Comparison of ENCODE assay signal across 10 mouse cellular contexts in genomic region chr12:101819570-101819969, GRCm38 (mm10). TPM values are rescaled to one million over a fixed set of nuclear protein-coding genes. Genes with fewer than 3 reads are reported as not detected.
DNase-seq lines count a peak whose midpoint lies in the region; ATAC-seq and TF ChIP-seq lines count a peak whose summit lies in the region.
"Had no signal": no experiment of that assay in that cellular context is flagged by ENCODE, and none has a peak within 500 bp of the region (broad histone marks: within the 10 kb centered on the region; RNA-seq: fewer than 3 reads in every experiment).

No protein-coding gene starts in this region.

- H3K27ac ChIP-seq in kidney, embryonic 16.5 days (ENCODE audit: low read length), result peak overlapping the region; percentile 91; the same call in 1 of the 2 replicates
- H3K27ac ChIP-seq in embryonic facial prominence, embryonic 15.5 days (replicated peaks), result peak overlapping the region; percentile 97
- H3K27ac ChIP-seq in intestine, embryonic 16.5 days (ENCODE audit: low read length), result no peak overlapping the region

- no peaks in the 10 kb centered on the region for H3K79me2 ChIP-seq in myocyte (ENCODE audit: control insufficient read depth, insufficient read depth)

- H3ac ChIP-seq in myocyte (ENCODE audit: control insufficient read depth, insufficient read length), result peak overlapping the region; percentile 29

- peaks cover 13% of the 10 kb centered on the region; the same call in 1 of the 2 replicates for H3K4me1 ChIP-seq in kidney, embryonic 16.5 days (ENCODE audit: insufficient read depth, low read length)
- peaks cover 15% of the 10 kb centered on the region for H3K4me1 ChIP-seq in embryonic facial prominence, embryonic 15.5 days
- peaks cover 7% of the 10 kb centered on the region for H3K4me1 ChIP-seq in intestine, embryonic 16.5 days (ENCODE audit: control insufficient read depth, insufficient read depth, low read length)

- no peak for ATAC-seq in kidney, embryonic 16.5 days (ENCODE audit: low FRiP score, low TSS enrichment)
- ATAC-seq in embryonic facial prominence, embryonic 15.5 days (ENCODE audit: insufficient number of reproducible peaks, low FRiP score, low TSS enrichment, low read depth), result no peak
- no peak for ATAC-seq in intestine, embryonic 16.5 days

- no peaks in the 10 kb centered on the region for H3K27me3 ChIP-seq in kidney, embryonic 16.5 days (ENCODE audit: insufficient read depth, low read length)
- H3K27me3 ChIP-seq in embryonic facial prominence, embryonic 15.5 days, result peaks cover 11% of the 10 kb centered on the region; the same call in 1 of the 2 replicates
- no peaks in the 10 kb centered on the region for H3K27me3 ChIP-seq in intestine, embryonic 16.5 days (replicated peaks; ENCODE audit: control insufficient read depth, insufficient read depth, low read length)
- H3K27me3 ChIP-seq in myocyte (ENCODE audit: control insufficient read depth, insufficient read depth, insufficient read length), result no peaks in the 10 kb centered on the region

- no peak for DNase-seq in kidney, postnatal 14 days
- DNase-seq in adrenal gland, adult 18-20 months (ENCODE audit: low spot score in 2 of 2), result no peak
- DNase-seq in layer of hippocampus, postnatal 36 days, result no peak
- DNase-seq in adipocyte (ENCODE audit: low spot score), result no peak
- DNase-seq: cerebellum, adult 9-11 months had no signal

- H3K4me3 ChIP-seq in kidney, embryonic 16.5 days (ENCODE audit: low read length), result peak overlapping the region; percentile 60
- H3K4me3 ChIP-seq in embryonic facial prominence, embryonic 15.5 days (replicated peaks), result peak overlapping the region; percentile 53
- peak overlapping the region; percentile 56 for H3K4me3 ChIP-seq in intestine, embryonic 16.5 days (ENCODE audit: low read length)
- peak overlapping the region; percentile 43 for H3K4me3 ChIP-seq in myocyte

- peak overlapping the region; percentile 64 for H3K9ac ChIP-seq in kidney, embryonic 16.5 days (replicated peaks; ENCODE audit: low read length)
- no peak overlapping the region for H3K9ac ChIP-seq in embryonic facial prominence, embryonic 15.5 days
- peak overlapping the region; percentile 58 for H3K9ac ChIP-seq in intestine, embryonic 16.5 days (ENCODE audit: low read depth, low read length)

- no peaks in the 10 kb centered on the region for H3K36me3 ChIP-seq in kidney, embryonic 16.5 days (ENCODE audit: insufficient read depth, low read length)
- no peaks in the 10 kb centered on the region for H3K36me3 ChIP-seq in embryonic facial prominence, embryonic 15.5 days
- H3K36me3 ChIP-seq in intestine, embryonic 16.5 days (ENCODE audit: control insufficient read depth, insufficient read depth, low read length), result no peaks in the 10 kb centered on the region
- H3K36me3 ChIP-seq in myocyte (ENCODE audit: control insufficient read depth, insufficient read depth), result no peaks in the 10 kb centered on the region

- H3K4me2 ChIP-seq in kidney, embryonic 16.5 days (replicated peaks; ENCODE audit: low read depth, low read length), result peak overlapping the region; percentile 92
- H3K4me2 ChIP-seq in embryonic facial prominence, embryonic 15.5 days (replicated peaks), result peak overlapping the region; percentile 82
- H3K4me2 ChIP-seq in intestine, embryonic 16.5 days (ENCODE audit: low read depth, low read length), result peak overlapping the region; percentile 93
- peak overlapping the region; percentile 98 for H3K4me2 ChIP-seq in myocyte (ENCODE audit: low read depth)

- WGBS in kidney, embryonic 16.5 days, result 27% methylated on average over 9 of the region's 9 CpGs
- 39% methylated on average over 9 of the region's 9 CpGs for WGBS in embryonic facial prominence, embryonic 15.5 days
- 37% methylated on average over 9 of the region's 9 CpGs for WGBS in intestine, embryonic 16.5 days

- TF ChIP-seq POLR2A in myocyte (IDR thresholded peaks at IDR 0.05; ENCODE audit: insufficient read length, low read depth), result no peak

- H3K9me3 ChIP-seq in kidney, embryonic 16.5 days (ENCODE audit: low read length), result no peaks in the 10 kb centered on the region
- H3K9me3 ChIP-seq in embryonic facial prominence, embryonic 15.5 days (replicated peaks), result no peaks in the 10 kb centered on the region
- H3K9me3 ChIP-seq in intestine, embryonic 16.5 days (ENCODE audit: control insufficient read depth, low read length), result no peaks in the 10 kb centered on the region

TF ChIP-seq in myocyte, 11 proteins besides CTCF, POLR2A, EP300 and RAD21:
- TF ChIP-seq TCF3 (IDR thresholded peaks at IDR 0.05; ENCODE audit: insufficient read length, low read depth) (no peak), TCF12 (IDR thresholded peaks at IDR 0.05; ENCODE audit: insufficient read depth, poor library complexity, severe bottlenecking) (no peak), POLR2AphosphoS2 (IDR thresholded peaks at IDR 0.05; ENCODE audit: insufficient read length, low read depth) (no peak), USF1 (IDR thresholded peaks at IDR 0.05; ENCODE audit: low read depth) (no peak), MYOG (IDR thresholded peaks at IDR 0.05; ENCODE audit: control insufficient read depth in 1 of 3, insufficient read depth in 1 of 3, insufficient read length in 2 of 3, low read depth in 2 of 3) (no peak), CEBPB (IDR thresholded peaks at IDR 0.05; ENCODE audit: insufficient read depth, poor library complexity, severe bottlenecking) (no peak), E2F4 (IDR thresholded peaks at IDR 0.05; ENCODE audit: insufficient read depth) (no peak), MYOD1 (IDR thresholded peaks at IDR 0.05; ENCODE audit: control insufficient read depth in 1 of 3, insufficient read length in 2 of 3, low read depth in 2 of 3) (no peak), REST (IDR thresholded peaks at IDR 0.05; ENCODE audit: insufficient read depth, insufficient read length) (no peak), SRF (IDR thresholded peaks at IDR 0.05; ENCODE audit: control insufficient read depth, insufficient read length, low read depth) (no peak)

RNA-seq across cellular contexts. Expression of gene Fbln5, which starts 0.7 kb away (rescaled TPM):
- 135 and 143 TPM in 2 replicates for polyA plus RNA-seq in kidney, embryonic 16.5 days (2015; fragmentation: Nextera tagmentation; extraction: Ambion mirVana)
- polyA plus RNA-seq in embryonic facial prominence, embryonic 15.5 days (2015; fragmentation: Nextera tagmentation; extraction: Ambion mirVana), result 149 and 160 TPM in 2 replicates
- polyA plus RNA-seq in intestine, embryonic 16.5 days (2015; fragmentation: Nextera tagmentation; extraction: Ambion mirVana), result 59.6 and 64.9 TPM in 2 replicates
- polyA plus RNA-seq in myocyte (2012; fragmentation: generic; extraction: Trizol), result 44.9 TPM
- total RNA-seq in adrenal gland, adult 18-20 months (2021), result 10 to 100 TPM; 48.6 to 55.0 TPM
- total RNA-seq in layer of hippocampus, postnatal 36 days (2021), result 1 to 10 TPM; 3.4 to 4.9 TPM
- total RNA-seq: hematopoietic stem cell, adult 5-6 weeks had no signal
